Mouse (Mus musculus): Measurements from ENCODE around the gene Dclk1. TPM values are rescaled to one million over a fixed set of nuclear protein-coding genes. Genes with fewer than 3 reads are reported as not detected.

The Dclk1 gene
- polyA plus RNA-seq, 1 experiment: 2.2 TPM

DNA sequence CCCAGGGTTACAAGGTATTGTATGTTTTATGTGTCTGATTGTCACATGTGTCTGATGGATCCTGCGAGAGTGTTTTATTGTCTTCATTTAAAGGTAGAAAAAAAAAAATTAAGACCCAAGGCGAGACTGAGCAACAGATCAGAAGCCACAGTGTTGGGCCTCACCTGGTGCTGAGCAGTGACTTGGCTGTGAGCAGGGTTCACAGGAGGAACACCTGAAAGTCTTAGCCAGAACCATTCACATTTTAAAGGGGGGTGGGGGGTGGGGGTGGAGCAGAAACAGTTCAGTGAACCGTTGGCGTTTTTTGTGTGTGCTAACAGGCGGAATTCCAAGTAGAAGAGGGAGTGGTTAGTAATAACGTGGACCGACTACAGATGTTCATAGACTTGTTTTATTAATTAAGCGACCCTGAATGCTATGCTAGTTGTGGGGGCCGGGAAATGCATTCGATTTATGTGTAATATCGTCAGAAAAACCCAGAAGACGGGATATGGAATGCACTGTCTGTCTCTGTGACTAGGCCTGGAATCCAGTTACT lies 345.3 kb downstream of the Dclk1 start:
- H3K4me3 ChIP-seq (ENCODE audit: insufficient read depth, poor library complexity, severe bottlenecking): no peak overlapping the region
- TF ChIP-seq FOSL1 (IDR thresholded peaks at IDR 0.05; ENCODE audit: insufficient read depth, low read length, poor library complexity, severe bottlenecking) (no peak), USF1 (IDR thresholded peaks at IDR 0.05; ENCODE audit: low read depth) (no peak), MYOG (IDR thresholded peaks at IDR 0.05; ENCODE audit: control insufficient read depth, extremely low read depth, insufficient read length) (no peak), CEBPB (IDR thresholded peaks at IDR 0.05; ENCODE audit: low read depth) (no peak), MYOD1 (IDR thresholded peaks at IDR 0.05; ENCODE audit: control insufficient read depth, insufficient read length, low read depth) (no peak), CTCF (IDR thresholded peaks at IDR 0.05; ENCODE audit: control insufficient read depth, insufficient read depth, insufficient read length) (no peak), MAX (IDR thresholded peaks at IDR 0.05) (no peak)
- H3K27me3 ChIP-seq (ENCODE audit: control insufficient read depth, insufficient read depth, insufficient read length): no peaks in the 10 kb centered on the region
- H3K36me3 ChIP-seq (ENCODE audit: control insufficient read depth, insufficient read depth): no peaks in the 10 kb centered on the region
- no peak overlapping the region for H3ac ChIP-seq (ENCODE audit: control insufficient read depth, insufficient read length, low read depth)
- H3K79me2 ChIP-seq (ENCODE audit: control insufficient read depth, insufficient read depth): no peaks in the 10 kb centered on the region
- H3K79me3 ChIP-seq (ENCODE audit: low read depth): no peaks in the 10 kb centered on the region

DNA sequence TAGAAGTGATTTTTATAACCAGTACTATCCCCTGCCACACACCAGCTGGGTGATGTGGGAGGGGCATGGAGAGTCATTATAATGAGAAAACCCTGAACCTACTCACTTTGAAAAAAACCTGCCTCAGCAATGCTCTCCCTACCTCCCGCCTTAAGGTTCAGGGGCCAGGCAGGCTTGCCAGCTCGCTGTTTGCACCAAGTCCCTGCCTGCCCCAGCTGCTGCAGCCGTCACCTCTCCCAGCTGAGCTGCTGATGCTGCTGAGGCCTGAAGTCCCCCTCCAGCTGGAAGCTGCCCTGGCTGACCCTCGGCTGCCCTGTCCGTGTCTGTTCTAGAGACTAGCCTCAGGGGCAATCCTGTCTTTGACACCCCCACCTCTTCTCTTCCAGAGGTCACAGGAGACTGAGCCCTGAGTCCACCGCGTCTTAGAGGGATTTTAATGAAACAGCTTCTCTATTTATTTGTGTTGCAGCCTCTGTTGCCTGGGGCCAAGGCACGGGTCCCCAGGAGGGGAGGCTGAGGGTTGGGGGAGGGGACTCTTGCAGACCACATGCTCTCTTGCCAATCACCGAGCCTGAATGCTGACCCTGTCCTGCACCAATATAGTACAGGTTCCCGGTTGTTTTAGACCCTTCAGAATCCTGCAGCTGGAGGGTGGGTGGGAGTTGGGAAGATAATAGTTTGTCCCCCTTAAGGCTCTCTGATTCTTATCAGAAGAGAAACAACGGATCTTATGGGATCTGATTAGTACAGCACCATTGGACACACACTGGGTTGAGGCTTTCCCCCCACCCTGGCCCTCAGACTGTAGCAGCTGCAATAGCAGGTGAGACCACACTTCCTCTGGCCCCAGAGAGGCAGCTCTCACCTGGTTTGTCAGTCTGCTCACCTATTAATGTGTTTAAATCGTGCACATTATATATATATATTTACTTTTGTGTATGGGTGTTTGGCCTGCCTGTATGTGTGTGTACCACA lies 346.1 kb downstream of the Dclk1 start:
- no peak for TF ChIP-seq MYOD1 (IDR thresholded peaks at IDR 0.05; ENCODE audit: control insufficient read depth, insufficient read length, low read depth)
- no peak for TF ChIP-seq USF1 (IDR thresholded peaks at IDR 0.05; ENCODE audit: low read depth)
- no peak for TF ChIP-seq CTCF (IDR thresholded peaks at IDR 0.05; ENCODE audit: control insufficient read depth, insufficient read depth, insufficient read length)
- TF ChIP-seq CEBPB (IDR thresholded peaks at IDR 0.05; ENCODE audit: low read depth): no peak
- no peak for TF ChIP-seq FOSL1 (IDR thresholded peaks at IDR 0.05; ENCODE audit: insufficient read depth, low read length, poor library complexity, severe bottlenecking)
- no peak for TF ChIP-seq MAX (IDR thresholded peaks at IDR 0.05)
- no peak for TF ChIP-seq MYOG (IDR thresholded peaks at IDR 0.05; ENCODE audit: control insufficient read depth, extremely low read depth, insufficient read length)
- H3K79me3 ChIP-seq (ENCODE audit: low read depth): no peaks in the 10 kb centered on the region
- H3ac ChIP-seq (ENCODE audit: control insufficient read depth, insufficient read length, low read depth): no peak overlapping the region
- no peaks in the 10 kb centered on the region for H3K36me3 ChIP-seq (ENCODE audit: control insufficient read depth, insufficient read depth)
- no peak overlapping the region for H3K4me3 ChIP-seq (ENCODE audit: insufficient read depth, poor library complexity, severe bottlenecking)
- no peaks in the 10 kb centered on the region for H3K79me2 ChIP-seq (ENCODE audit: control insufficient read depth, insufficient read depth)
- H3K27me3 ChIP-seq (ENCODE audit: control insufficient read depth, insufficient read depth, insufficient read length): no peaks in the 10 kb centered on the region

Other genes with a start within 250 kb of the Dclk1 start
- not detected for gene Ccna1, start 186.9 kb upstream of the Dclk1 start, polyA plus RNA-seq (2012; fragmentation: generic; extraction: Trizol)
- 24.0 TPM for gene Spg20, start 130.3 kb upstream of the Dclk1 start, polyA plus RNA-seq (2012; fragmentation: generic; extraction: Trizol)
- gene Ccdc169, start 105.0 kb upstream of the Dclk1 start, polyA plus RNA-seq (2012; fragmentation: generic; extraction: Trizol): 0.05 TPM
- gene Sohlh2, start 60.3 kb upstream of the Dclk1 start, polyA plus RNA-seq (2012; fragmentation: generic; extraction: Trizol): 0.02 TPM
- gene Gm21954, start 229.8 kb downstream of the Dclk1 start, polyA plus RNA-seq (2012; fragmentation: generic; extraction: Trizol): not detected